Mouse (Mus musculus): ENCODE measurements at regions not wholly inside any gene's neighbourhood (a gene's known extent, or its start where the extent isn't known, plus 50 kb on each side); places are given as distances from the start of the nearest gene placed in this dataset.

- TF ChIP-seq CTCF (IDR thresholded peaks at IDR 0.05; ENCODE audit: low read depth) (no peak), EP300 (IDR thresholded peaks at IDR 0.05; ENCODE audit: low read depth) (no peak)
Measured at GRCm38 (mm10) chr8:35917573-35917972, 152.0 kb downstream of the Gm19410 start.

Measured in liver, embryonic 14.5 days (tissue).